Mouse (Mus musculus) intestine, embryonic 16.5 days (tissue): Measurements from ENCODE around the gene Mgat4c. TPM values are rescaled to one million over a fixed set of nuclear protein-coding genes. Genes with fewer than 3 reads are reported as not detected.

Source experiments
- ATAC-seq: fragments of 200-750 bp; cut with Nextera tagmentation; 2 replicates; pipeline ENCODE4 v1.8.0; 2017; ENCODE audit warnings: moderate TSS enrichment, moderate library complexity
- H3K27ac ChIP-seq: fragments of 300-500 bp; sonication (generic); 2 replicates; pipeline ENCODE4 v1.5.1; 2014; ENCODE audit warnings: mild to moderate bottlenecking, low read length
- H3K27me3 ChIP-seq: fragments of 300-500 bp; sonication (generic); replicated peaks from 2 replicates; pipeline ENCODE4 v1.6.1; 2014; ENCODE audit warnings: low read length, control low read depth, mixed read lengths; ENCODE audit not compliant: control insufficient read depth, insufficient read depth
- H3K36me3 ChIP-seq: fragments of 300-500 bp; sonication (generic); 2 replicates; pipeline ENCODE4 v1.6.1; 2014; ENCODE audit warnings: low read length, control low read depth; ENCODE audit not compliant: control insufficient read depth, insufficient read depth
- H3K4me1 ChIP-seq: fragments of 300-500 bp; sonication (generic); 2 replicates; pipeline ENCODE4 v1.6.1; 2014; ENCODE audit warnings: low read length, control low read depth, mixed read lengths; ENCODE audit not compliant: control insufficient read depth, insufficient read depth
- H3K4me2 ChIP-seq: fragments of 300-500 bp; sonication (generic); 2 replicates; pipeline ENCODE4 v1.6.1; 2014; ENCODE audit warnings: low read depth, low read length, control low read depth
- H3K4me3 ChIP-seq: fragments of 300-500 bp; sonication (generic); 2 replicates; pipeline ENCODE4 v1.5.1; 2014; ENCODE audit warnings: mild to moderate bottlenecking, low read length
- H3K9ac ChIP-seq: fragments of 300-500 bp; sonication (generic); 2 replicates; pipeline ENCODE4 v1.6.1; 2014; ENCODE audit warnings: low read depth, low read length
- H3K9me3 ChIP-seq: fragments of 300-500 bp; sonication (generic); 2 replicates; pipeline ENCODE4 v1.6.1; 2016; ENCODE audit warnings: low read length, control low read depth; ENCODE audit not compliant: control insufficient read depth
- WGBS: fragments of 180-500 bp; shearing (Covaris S2); extraction: QIAGEN DNeasy Blood & Tissue Kit; methylation state at CpG from one replicate; pipeline ENCODE4 v1.1.7; 2014; 5-methylcytosine and 5-hydroxymethylcytosine counted together
- polyA plus RNA-seq: library from polyadenylated mRNA; unstranded; fragments of >200 nt; fragmentation: Nextera tagmentation; extraction: Ambion mirVana; gene quantifications from 2 replicates; pipeline ENCODE4 v1.2.1, GENCODE M21; 2015

Gene Mgat4c
- polyA plus RNA-seq, 1 experiment from 2014 or later = 20.1 TPM

DNA sequence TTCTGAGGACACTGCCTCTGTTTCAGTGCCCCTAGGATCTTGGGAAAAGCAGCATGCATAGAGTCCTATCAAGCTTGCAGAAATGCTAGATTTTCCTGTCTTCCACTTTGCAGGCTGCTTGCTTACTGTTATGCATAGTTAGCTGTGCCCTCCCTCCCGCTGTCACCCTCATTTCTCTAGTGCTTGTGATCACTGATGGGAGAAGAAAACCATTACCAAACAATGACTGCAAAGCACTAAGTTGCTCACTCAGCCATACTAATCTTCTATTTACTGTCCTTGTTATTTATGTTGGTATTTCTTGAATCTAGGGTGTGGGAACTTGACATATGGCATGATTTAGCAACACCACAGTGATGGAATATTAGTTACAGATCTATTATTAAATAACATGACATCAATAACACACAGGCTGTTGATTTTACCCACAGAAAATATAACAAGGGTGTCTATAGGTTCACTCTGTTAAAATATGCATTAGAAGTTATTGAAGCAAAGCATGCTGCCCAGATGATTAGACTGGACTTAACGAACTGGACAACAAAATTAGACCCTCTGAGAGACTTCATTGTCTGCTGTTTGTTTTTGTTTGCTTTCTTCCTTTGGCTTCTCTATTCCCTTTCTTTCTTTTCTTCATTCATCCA, 117.7 kb downstream of the Mgat4c start:
- H3K27me3 ChIP-seq = no peaks in the 10 kb centered on the region
- H3K4me2 ChIP-seq = no peak overlapping the region
- ATAC-seq = no peak
- no peak overlapping the region for H3K4me3 ChIP-seq
- H3K4me1 ChIP-seq = no peaks in the 10 kb centered on the region
- WGBS = 82% methylated on average over 2 of the region's 2 CpGs
- H3K27ac ChIP-seq = no peak overlapping the region
- no peaks in the 10 kb centered on the region for H3K36me3 ChIP-seq
- H3K9ac ChIP-seq = no peak overlapping the region
- H3K9me3 ChIP-seq = no peaks in the 10 kb centered on the region

DNA sequence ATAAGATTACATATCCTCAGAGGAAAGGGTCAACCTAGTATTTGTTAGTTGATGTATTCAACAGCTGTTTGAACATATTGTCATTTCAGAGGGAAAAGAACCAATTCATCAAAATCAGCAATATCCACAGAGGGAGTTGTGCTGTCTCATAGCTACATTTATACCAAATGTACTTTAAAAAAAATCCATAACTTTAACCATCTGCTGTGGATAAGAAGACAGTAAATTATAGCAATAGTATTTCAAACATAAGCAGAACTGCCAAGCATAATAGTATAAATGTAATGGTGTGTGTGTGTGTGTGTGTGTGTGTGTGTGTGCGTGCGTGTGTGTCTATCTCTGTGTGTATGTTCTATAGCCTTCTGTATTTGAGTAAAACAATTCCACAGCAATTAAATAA, 127.5 kb downstream of the Mgat4c start:
- H3K27me3 ChIP-seq = no peaks in the 10 kb centered on the region
- no peak for ATAC-seq
- H3K9me3 ChIP-seq = no peaks in the 10 kb centered on the region
- H3K4me2 ChIP-seq = no peak overlapping the region
- WGBS = 90% methylated on average over 2 of the region's 2 CpGs
- no peaks in the 10 kb centered on the region for H3K4me1 ChIP-seq
- H3K27ac ChIP-seq = no peak overlapping the region
- H3K4me3 ChIP-seq = no peak overlapping the region
- no peak overlapping the region for H3K9ac ChIP-seq
- H3K36me3 ChIP-seq = no peaks in the 10 kb centered on the region

DNA sequence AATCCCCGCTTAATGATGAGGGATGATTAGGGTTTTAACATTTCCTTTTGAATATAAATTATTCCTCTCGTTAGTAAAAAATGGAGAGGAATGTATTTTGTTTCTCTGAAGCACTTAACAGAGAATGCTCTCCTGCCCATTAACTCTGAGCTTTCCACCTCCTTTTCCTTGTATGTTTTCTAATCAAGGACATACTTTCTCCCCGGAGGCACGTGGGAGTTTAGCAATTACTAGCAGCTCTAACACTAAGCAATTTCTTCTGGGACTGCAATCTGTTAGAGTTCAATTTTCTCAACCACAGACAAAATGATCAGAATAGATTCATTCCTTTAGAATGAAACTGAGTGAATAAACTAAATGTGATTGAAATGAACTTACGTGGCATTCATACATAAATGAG, 135.6 kb downstream of the Mgat4c start:
- no peaks in the 10 kb centered on the region for H3K36me3 ChIP-seq
- no peak overlapping the region for H3K27ac ChIP-seq
- H3K27me3 ChIP-seq = no peaks in the 10 kb centered on the region
- no peak overlapping the region for H3K4me3 ChIP-seq
- no peak overlapping the region for H3K9ac ChIP-seq
- WGBS = 78% methylated on average over 5 of the region's 5 CpGs
- H3K4me1 ChIP-seq = no peaks in the 10 kb centered on the region
- ATAC-seq = no peak
- H3K9me3 ChIP-seq = no peaks in the 10 kb centered on the region
- no peak overlapping the region for H3K4me2 ChIP-seq

DNA sequence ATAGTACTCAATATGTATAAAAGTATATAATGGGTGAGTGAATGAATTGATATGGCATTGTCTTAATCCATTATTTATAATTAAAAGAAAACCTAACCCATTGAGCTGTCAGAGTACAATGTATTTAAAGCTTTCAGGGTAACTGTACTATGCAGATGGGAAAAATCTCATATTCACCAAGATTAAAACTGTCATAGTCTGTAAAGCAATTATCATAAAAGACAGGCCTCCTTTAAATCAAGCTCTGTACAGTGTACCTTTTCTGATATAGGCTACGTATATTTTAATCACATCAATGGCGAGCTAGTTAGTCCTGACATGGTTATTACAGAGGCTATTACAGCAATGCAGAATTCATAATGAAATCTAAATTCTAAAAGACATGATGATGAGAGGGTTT, 146.7 kb downstream of the Mgat4c start:
- no peak overlapping the region for H3K9ac ChIP-seq
- 85% methylated on average over 2 of the region's 2 CpGs for WGBS
- no peaks in the 10 kb centered on the region for H3K36me3 ChIP-seq
- H3K4me2 ChIP-seq = no peak overlapping the region
- no peak for ATAC-seq
- no peaks in the 10 kb centered on the region for H3K9me3 ChIP-seq
- no peaks in the 10 kb centered on the region for H3K4me1 ChIP-seq
- no peak overlapping the region for H3K4me3 ChIP-seq
- H3K27ac ChIP-seq = no peak overlapping the region
- H3K27me3 ChIP-seq = no peaks in the 10 kb centered on the region

GRCm38 (mm10) chr10:101856115-101856514, 174.8 kb downstream of the Mgat4c start:
- 55% methylated on average over 2 of the region's 2 CpGs for WGBS
- Histone ChIP-seq H3K4me1 (no peaks in the 10 kb centered on the region), H3K4me3 (no peak overlapping the region), H3K27me3 (no peaks in the 10 kb centered on the region), H3K27ac (no peak overlapping the region), H3K36me3 (no peaks in the 10 kb centered on the region), H3K9ac (no peak overlapping the region), H3K4me2 (no peak overlapping the region), H3K9me3 (no peaks in the 10 kb centered on the region)
- ATAC-seq = no peak

- H3K36me3 ChIP-seq = no peaks in the 10 kb centered on the region
- ATAC-seq = peak; percentile 69; the same call in 1 of the 2 replicates
- H3K4me1 ChIP-seq = no peaks in the 10 kb centered on the region
- H3K4me2 ChIP-seq = no peak overlapping the region
- no peaks in the 10 kb centered on the region for H3K9me3 ChIP-seq
- H3K27ac ChIP-seq = no peak overlapping the region
- no peaks in the 10 kb centered on the region for H3K27me3 ChIP-seq
- WGBS = 41% methylated on average over 1 of the region's 1 CpGs
- H3K9ac ChIP-seq = no peak overlapping the region
- H3K4me3 ChIP-seq = no peak overlapping the region
These were observed 208.6 kb downstream of the Mgat4c start for GRCm38 (mm10) chr10:101889866-101890265.

DNA sequence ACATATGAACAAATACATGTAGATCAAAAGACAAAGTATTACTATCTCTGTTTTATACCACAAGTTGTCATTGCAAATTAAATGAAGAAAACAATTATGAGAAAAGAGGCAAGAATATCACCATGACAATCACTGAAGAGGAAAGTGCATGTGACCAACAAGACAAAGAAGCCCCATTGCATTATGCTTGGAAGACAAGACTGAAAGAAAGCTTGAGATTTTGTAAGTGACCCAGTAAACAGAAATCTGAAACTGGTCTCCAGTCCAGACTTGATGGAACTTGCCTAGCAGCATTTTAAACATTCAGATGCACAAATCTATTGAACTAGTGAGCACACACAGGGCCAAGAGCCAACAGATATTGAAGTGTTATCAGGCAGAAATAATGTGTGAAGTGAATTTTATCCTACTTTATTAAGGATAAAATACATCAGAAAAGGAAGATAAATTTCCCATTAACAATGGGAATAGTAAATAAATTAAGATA, 236.1 kb downstream of the Mgat4c start:
- no peak for ATAC-seq
- Histone ChIP-seq H3K36me3 (no peaks in the 10 kb centered on the region), H3K4me3 (no peak overlapping the region), H3K4me2 (no peak overlapping the region), H3K9ac (no peak overlapping the region), H3K27me3 (no peaks in the 10 kb centered on the region), H3K4me1 (no peaks in the 10 kb centered on the region), H3K9me3 (no peaks in the 10 kb centered on the region), H3K27ac (no peak overlapping the region)

DNA sequence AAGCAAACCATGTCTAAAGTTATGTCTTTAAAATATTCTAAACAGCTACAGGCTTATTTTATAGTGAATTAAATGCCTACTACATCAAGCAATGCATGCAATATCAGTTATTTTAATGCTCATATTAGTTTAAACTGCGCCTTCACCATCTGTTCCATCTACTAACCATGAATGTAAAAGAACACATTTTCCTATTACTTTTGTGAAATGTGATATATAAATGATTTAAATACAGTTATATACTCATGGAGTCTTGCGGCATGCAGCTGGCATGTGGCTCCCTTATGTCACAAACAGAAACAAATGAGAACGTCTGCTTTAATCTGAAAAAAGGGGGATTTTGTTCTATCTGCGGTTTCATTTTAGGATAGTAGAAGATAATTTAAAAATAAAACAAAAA, 316.3 kb downstream of the Mgat4c start:
- Histone ChIP-seq H3K4me2 (no peak overlapping the region), H3K9me3 (no peaks in the 10 kb centered on the region), H3K36me3 (no peaks in the 10 kb centered on the region), H3K27ac (no peak overlapping the region), H3K9ac (no peak overlapping the region), H3K27me3 (no peaks in the 10 kb centered on the region), H3K4me3 (no peak overlapping the region), H3K4me1 (no peaks in the 10 kb centered on the region)
- WGBS = 80% methylated on average over 4 of the region's 4 CpGs
- no peak for ATAC-seq

DNA sequence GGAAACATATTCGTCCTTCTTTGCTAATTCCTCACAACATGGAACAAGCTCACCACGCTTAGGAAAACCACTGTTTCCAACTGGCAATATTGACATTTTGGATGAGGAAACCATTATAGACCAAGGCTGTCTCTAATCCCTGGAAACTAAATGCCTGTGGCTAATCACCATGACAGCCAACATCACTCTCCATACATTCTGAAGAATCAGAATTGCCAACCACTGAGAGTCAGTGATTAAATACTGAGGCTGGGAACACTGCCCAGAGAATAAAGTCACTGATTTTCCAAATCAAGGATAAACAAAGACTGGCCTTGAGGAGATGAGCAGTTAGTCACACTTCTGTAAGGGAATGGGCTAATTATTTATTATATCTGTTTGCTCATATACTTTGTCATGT, 361.2 kb downstream of the Mgat4c start:
- 81% methylated on average over 2 of the region's 2 CpGs for WGBS
- Histone ChIP-seq H3K9me3 (no peaks in the 10 kb centered on the region), H3K36me3 (no peaks in the 10 kb centered on the region), H3K4me2 (no peak overlapping the region), H3K27ac (no peak overlapping the region), H3K4me3 (no peak overlapping the region), H3K4me1 (no peaks in the 10 kb centered on the region), H3K9ac (no peak overlapping the region), H3K27me3 (no peaks in the 10 kb centered on the region)
- ATAC-seq = no peak

DNA sequence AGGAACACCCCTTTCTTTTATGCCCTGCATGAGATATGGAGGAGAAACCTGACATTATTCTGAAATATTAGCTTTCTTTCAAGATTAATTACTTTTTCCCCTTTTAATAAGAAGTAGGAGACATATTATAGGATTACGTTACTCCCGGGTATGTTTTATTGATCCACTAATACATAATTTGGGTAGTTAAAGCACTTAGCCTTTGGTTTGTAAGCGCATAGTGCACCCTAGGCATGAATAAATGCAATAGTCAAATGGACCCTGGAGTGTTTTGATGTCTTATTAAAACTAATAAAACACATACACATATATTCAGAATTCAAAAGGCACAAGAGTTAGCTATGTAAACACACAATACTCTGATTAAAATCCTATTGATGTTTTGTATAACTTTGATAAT, 374.9 kb downstream of the Mgat4c start:
- no peak for ATAC-seq
- H3K4me1 ChIP-seq = no peaks in the 10 kb centered on the region
- 84% methylated on average over 3 of the region's 3 CpGs for WGBS
- H3K36me3 ChIP-seq = no peaks in the 10 kb centered on the region
- H3K9me3 ChIP-seq = no peaks in the 10 kb centered on the region
- H3K27ac ChIP-seq = no peak overlapping the region
- no peak overlapping the region for H3K4me2 ChIP-seq
- H3K9ac ChIP-seq = no peak overlapping the region
- H3K27me3 ChIP-seq = no peaks in the 10 kb centered on the region
- no peak overlapping the region for H3K4me3 ChIP-seq
